Mouse (Mus musculus): Measurements from ENCODE around the gene 2210010C04Rik. TPM values are rescaled to one million over a fixed set of nuclear protein-coding genes. Genes with fewer than 3 reads are reported as not detected.

Gene 2210010C04Rik
- polyA plus RNA-seq (2012; rRNA removed): 0.06 and 0.08 TPM in 2 replicates

DNA sequence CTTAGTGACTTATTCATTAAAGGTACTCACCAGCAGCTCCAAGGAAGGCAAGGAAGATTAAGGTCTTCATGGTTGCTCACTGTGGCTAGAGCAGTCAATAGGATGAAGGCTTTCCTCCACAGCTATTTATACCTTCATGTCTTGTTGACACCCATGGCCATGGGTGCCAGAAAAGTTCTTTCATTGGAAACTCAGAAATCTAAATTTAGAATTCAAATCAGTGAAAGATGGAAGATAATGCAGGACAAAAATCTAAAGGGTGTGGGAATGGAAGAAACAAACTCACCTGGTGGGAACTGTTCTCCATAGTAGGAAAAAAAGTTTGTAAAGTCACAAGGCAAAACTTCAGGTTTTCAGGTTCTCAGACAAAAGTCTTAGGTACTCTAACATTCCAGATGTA lies at the start of gene 2210010C04Rik:
Gene 2210010C04Rik (minus strand): TSS at position 101 of the 400 bp plus-strand sequence.
- no peak for DNase-seq (ENCODE audit: extremely low spot score in 1 of 2, low spot score in 1 of 2)

DNA sequence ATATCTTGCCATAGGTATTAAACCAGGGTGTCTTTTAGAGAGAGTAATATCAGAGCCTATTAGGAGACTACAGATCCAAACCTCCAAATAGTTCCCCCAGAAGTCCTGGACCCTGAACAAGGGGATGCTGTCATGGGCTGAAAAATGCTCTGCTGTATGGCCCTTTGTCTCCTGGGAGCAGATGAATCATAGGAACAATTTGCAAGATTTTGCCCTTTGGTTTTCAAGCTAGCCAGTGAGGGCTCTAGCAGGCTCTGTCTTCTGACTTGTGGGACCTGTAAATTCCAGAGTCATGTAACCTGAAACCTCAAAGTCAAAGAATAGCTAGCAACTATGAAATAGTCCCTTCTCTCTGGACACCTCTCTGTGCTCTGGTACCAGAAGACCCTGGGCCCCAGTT lies 44.8 kb upstream of the 2210010C04Rik start:
- DNase-seq (ENCODE audit: extremely low spot score in 1 of 2, low spot score in 1 of 2): no peak

DNA sequence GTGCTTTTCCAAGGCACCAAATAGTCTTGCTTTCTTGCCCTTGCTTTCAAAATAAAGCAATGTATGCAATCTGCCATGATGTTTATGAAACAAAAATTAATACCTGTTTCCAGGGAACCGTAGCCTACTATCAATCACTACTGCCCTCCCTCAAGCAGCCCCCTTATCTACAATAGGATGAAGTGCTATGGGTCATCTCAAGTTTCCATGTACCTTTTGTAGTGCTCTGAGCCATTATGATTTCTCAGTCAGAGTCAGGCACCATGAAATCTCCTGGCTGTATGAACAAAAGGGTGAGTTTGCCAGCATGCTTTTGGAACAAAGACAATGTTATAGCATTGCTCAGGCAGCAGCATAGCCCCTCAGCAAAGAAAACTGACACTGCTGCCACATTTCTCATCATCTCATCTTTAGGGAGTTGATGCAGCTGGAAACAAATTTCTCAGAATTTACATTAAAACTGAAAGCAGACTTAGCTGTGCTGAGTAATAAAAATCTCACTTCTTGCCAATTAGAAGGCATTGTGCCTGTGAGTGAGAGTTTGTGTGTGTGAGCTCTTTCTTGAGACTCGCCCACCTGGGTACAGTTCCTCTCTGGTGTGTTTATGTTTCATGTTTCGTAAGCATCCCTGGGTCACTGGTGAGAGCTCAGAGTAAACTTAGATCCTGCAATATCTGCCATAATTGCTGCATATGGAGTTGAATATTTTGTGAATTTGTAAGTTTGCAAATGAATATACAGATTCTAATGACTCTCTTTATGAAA lies 43.4 kb upstream of the 2210010C04Rik start:
- peak in 1 of 2 experiments; percentile 42 for DNase-seq (ENCODE audit: extremely low spot score in 1 of 2, low spot score in 1 of 2)

DNA sequence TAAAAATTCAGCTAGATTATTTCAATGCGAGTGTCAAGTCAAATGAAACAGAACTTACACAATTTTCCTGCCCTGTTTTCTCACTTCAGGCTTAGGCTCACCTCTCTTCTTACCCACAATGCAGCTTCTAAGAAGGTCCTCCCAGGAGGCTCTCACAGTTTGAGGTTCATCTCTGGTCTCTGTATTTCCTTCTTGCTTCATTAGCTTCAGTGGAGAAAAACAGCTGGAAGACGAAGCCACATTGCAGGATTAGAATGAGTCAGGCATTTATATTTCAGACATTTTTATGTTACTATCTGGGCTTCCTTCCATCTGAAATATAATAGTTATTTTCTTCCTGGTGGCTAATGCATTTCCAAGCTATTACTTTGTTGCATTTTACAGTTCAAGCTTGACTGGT lies 40.4 kb upstream of the 2210010C04Rik start:
- no peak for DNase-seq (ENCODE audit: extremely low spot score in 1 of 2, low spot score in 1 of 2)

DNA sequence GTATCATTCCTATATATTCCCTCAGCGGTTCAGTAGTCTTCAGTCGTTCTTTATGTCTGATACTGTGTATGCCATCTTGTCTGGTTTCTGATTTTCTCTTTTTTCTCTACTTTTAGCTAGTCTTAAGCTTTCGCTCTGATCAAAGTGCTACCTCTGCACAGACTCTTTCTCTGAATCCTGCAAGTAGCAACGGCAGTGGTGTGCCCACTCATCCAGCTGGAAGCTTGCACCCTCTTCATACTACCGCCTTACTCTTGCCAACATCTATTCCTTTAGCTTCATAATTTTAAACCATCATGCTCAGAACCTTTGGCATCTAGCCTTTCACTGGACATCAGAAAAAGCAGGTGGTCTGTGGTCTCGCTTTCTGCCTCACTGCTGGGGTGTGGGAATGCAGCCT lies 28.0 kb upstream of the 2210010C04Rik start:
- DNase-seq (ENCODE audit: extremely low spot score in 1 of 2, low spot score in 1 of 2): peak in 1 of 2 experiments; percentile 45

DNA sequence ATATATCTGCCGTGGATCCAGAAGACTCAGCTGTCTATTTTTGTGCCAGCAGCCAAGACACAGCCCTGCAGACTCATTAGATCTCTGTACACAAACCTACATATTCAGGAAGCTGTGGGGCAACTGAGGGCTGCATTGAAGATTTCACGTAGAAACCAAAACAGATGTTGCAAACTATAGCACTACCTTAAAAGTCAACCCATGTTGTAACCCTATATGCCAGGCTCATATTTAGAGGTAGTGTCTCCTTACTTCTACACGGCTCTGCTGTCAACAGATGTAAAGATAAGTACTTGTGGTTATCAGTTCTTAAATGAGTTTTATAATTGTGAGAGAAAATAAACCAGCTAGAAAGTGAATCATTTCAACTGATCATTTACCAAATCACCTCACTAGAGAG lies 27.4 kb upstream of the 2210010C04Rik start:
- DNase-seq (ENCODE audit: extremely low spot score in 1 of 2, low spot score in 1 of 2): no peak

DNA sequence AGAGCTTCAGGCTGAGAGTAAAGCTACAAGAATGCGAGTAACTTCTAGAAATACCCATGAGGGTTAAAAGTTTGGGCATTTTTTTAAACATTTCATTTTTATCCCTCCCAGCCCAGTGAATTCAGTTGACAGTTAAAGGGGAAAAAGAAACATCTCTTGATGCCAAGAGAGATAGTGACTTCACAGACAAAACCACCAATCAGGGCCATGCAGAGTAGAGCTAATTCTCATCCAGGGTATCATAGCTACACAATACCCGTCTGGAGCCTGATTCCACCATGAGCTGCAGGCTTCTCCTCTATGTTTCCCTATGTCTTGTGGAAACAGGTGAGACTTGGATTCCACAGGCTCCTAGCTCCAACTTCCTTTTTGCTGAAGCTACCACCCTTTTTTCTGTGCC lies 26.8 kb upstream of the 2210010C04Rik start:
- DNase-seq (ENCODE audit: extremely low spot score in 1 of 2, low spot score in 1 of 2): no peak

DNA sequence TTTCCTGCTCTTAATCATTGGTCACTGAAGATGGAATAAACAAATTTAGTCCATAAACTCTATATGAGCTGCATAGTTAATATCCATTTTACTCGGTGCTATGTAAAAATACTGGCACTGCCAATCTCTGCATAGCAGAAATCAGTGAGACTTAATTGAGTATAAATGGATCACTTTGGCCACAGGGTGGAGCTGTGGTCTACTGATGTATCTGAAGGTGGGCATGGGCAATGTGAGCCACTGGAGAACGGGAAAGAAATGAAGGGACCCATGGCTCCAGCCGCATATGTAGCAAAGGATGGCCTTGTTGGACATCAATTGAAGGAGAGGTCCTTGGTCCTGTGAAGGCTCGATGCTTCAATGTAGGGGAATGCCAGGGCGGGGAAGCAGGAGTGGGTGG lies 25.8 kb upstream of the 2210010C04Rik start:
- peak in 1 of 2 experiments; percentile 21 for DNase-seq (ENCODE audit: extremely low spot score in 1 of 2, low spot score in 1 of 2)

DNA sequence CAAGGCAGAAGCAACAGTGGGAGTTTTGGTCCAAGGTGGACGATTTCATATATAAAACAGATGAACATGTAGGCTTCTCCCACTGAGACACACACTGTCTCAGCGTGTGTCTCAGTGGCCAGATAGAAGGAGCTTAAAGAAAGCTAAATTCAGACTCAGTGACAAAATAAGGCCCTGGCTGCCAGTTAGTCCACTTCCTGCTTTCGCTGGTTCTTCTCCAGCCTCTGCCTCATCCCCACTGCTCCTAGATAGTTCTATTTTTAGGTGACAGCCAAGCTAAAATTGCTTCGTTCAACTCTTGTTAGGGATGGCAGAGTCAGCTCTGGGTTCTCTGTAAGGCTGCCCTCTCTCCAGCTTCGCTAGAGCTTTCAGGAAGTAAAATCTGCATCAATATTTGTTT lies 22.3 kb upstream of the 2210010C04Rik start:
- DNase-seq (ENCODE audit: extremely low spot score in 1 of 2, low spot score in 1 of 2): peak; percentile 25 to 53

DNA sequence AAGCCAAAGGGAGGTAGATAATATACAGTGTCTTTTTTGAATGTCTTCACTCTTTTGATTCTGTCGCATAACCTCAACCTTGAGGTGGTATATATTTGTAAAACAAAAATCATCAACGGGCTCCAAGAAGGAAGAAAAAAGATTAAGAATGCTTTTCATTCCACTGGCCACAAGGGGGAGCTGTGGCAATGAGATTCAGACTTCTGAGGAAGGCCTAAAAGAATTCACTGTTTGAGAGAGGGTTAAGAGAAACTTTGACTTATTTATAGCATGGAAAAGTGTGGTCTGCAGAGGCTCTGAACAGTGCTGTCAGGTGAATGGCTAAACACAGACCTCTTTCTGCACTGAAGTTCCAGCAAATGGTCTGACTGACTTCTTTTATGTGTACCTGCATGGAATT lies 20.3 kb upstream of the 2210010C04Rik start:
- DNase-seq (ENCODE audit: extremely low spot score in 1 of 2, low spot score in 1 of 2): peak in 1 of 2 experiments; percentile 68

DNA sequence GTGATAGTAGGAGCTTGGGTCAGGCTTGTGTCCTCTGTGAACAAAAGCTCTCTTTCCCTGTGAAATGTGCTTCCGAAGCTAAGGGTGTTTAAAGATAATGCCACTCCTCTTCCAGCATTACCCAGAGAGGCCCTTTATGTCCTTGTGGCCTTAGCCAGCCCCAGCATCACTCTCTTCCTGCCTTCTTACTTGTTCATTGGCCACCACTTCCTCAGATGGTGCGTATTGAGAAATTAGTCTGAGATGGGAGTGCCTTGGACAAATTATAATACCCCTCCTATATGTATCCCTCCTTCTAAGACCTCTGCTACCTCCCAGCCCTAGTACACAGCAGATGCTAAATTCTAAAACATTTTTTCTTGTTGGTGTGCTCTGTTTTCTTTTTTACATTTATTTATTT lies 19.1 kb upstream of the 2210010C04Rik start:
- DNase-seq (ENCODE audit: extremely low spot score in 1 of 2, low spot score in 1 of 2): no peak

DNA sequence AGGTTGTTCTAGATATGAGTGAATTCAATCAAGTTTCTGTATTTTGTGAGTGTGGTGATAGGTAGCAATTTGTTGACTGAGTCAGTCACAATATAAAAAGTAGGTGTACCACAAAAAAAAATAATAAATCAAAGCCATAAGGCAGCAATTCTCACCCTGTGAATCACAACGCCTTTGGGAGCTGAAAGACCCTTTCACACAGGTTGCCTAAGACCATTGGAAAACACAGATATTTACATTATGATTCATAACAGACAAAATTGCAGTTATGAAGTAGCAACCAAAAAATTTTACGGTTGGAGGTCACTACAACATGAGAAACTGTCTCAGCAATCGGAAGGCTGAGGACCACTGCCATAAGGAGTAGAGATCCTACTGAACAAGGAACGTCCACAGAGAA lies 16.5 kb upstream of the 2210010C04Rik start:
- no peak for DNase-seq (ENCODE audit: extremely low spot score in 1 of 2, low spot score in 1 of 2)

DNA sequence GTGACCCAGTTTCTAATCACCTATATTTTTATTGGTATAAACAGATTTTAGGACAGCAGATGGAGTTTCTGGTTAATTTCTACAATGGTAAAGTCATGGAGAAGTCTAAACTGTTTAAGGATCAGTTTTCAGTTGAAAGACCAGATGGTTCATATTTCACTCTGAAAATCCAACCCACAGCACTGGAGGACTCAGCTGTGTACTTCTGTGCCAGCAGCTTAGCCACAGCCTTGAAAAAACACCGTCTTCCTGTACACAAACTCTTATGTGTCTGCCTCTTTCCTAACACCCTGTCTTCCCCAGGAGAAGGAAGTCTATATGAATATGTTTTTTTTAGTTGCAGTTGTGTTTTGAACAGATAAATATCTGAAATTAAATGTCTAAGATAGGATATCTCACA lies 13.3 kb upstream of the 2210010C04Rik start:
- peak in 1 of 2 experiments; percentile 54 for DNase-seq (ENCODE audit: extremely low spot score in 1 of 2, low spot score in 1 of 2)

DNA sequence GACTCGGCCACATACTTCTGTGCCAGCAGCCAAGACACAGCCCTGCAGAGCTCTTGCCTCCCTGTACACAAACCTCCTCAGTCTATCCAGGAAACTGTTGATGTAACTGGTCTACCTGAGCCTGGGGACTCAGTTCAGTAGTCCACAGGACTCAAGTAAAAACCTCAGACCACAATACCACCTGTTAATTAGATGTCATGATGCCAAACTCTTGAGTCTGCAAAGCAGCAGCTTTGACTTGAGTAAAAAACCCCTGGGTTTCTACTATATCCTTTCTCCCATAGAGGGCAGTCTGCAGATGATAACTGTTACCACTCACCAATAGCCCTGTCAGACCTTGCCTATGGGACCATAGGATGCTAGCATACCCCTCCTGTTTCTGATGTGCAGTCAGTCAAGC lies 12.7 kb upstream of the 2210010C04Rik start:
- no peak for DNase-seq (ENCODE audit: extremely low spot score in 1 of 2, low spot score in 1 of 2)

DNA sequence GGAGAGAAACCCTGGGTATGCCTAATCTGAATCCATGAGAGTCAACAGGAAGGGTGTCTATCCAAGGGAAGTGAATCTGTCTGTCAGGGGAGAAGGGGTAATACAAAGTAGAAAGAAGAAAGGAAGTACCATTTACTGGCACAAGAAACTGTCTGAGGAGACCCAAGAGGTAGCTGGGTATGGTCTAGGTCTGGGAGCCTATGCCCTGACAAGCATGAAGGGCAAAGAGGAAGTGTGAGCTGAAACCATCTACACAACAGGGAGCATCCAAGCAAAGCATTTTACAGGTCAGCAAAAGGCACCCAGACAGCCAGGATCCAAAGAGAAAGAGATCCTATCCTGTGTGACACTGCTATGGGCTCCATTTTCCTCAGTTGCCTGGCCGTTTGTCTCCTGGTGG lies 11.9 kb upstream of the 2210010C04Rik start:
- DNase-seq (ENCODE audit: extremely low spot score in 1 of 2, low spot score in 1 of 2): no peak

DNA sequence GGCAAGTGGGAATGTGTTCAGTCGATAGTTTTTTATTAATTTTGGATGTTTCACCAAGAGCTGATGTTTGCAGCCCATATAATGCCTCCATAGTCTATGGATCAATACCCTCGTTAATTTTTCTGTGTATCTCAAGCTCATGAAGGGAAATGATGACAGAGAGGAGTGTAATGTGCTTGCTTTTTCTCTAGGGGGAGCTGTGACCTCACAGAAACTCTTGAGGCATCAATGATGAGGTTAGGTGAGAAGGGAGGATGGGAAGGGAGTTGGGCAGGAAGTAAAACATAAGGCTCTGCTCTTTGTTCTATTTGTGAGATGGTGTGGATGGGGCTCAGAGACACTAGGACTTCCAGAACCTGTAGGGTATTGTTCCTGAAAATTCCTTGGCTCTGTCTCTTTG lies 11.2 kb upstream of the 2210010C04Rik start:
- DNase-seq (ENCODE audit: extremely low spot score in 1 of 2, low spot score in 1 of 2): no peak

DNA sequence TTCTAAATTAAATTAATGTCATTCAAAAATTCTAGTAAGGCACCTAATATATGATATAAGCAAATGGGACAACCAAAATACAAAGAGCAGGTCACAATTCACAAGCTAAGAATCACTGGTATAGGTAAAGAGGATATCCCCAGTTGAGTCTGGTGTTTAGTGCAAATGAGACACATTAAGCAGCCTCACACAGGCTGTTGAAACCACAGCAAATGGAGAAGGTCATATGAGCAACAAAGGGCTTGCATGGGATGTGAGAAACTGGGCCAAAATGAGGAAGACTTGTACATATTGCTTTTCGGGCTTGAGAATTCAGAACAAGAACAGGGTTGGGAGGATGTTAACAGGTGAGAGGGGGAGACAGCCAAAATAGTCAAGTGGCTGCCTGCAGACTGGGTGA lies 9.4 kb upstream of the 2210010C04Rik start:
- no peak for DNase-seq (ENCODE audit: extremely low spot score in 1 of 2, low spot score in 1 of 2)

DNA sequence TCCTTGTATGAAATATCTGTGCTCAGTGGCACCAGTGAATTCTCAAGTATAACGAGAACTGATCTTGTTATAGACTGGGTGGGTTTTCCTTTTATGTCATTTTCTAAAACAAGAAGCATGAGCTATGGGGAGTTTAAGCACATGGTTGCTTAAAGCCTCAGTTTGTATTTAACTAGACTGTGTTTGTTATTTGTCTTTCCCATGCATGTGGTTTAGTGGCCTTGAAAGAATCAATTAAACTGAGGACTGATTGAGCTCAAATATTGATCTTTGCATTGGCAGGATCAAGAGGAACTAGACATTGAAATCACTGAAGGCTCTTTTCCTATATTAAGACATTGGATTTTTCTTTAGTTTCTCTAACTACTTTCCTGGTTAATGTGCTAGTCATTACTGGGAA lies 9.0 kb upstream of the 2210010C04Rik start:
- no peak for DNase-seq (ENCODE audit: extremely low spot score in 1 of 2, low spot score in 1 of 2)

DNA sequence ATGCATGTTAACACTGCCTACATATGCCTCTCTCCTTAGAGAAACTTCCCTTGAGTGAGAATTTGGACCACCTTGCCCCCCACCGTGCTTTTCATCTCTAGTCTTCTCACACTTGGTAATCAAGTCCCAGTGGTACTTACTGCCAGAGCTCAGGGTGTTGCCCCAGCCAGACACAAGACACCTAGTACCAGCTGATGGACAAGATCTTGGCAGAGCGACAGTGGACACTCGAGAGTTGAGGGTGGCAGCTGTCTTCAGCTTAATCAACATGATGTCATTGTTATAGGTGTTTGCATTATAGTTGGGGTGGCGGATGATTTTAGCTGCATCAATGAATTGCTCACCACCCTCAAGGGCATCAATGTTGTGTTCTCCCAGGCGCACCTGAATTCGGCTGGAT lies 2.5 kb downstream of the 2210010C04Rik start:
- peak in 1 of 2 experiments; percentile 16 for DNase-seq (ENCODE audit: extremely low spot score in 1 of 2, low spot score in 1 of 2)

DNA sequence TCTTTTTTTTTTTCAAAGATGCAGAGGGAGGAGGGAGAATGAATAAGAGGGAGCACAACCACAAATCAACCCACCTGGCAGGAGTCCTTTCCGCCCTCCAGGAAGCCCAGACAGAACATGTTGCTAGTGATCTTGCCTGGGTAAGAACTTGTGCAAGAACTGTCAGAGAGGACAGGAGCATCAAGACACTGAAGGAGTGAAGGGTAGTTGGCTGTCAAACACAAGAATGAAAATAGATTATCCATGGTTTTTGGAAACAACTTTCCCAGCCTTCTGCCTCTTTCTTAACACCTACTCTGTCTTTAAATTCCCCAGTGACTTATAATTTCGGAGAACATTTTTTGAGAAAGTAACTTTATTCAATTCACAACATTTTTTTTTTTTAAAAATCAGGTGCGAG lies 3.1 kb downstream of the 2210010C04Rik start:
- peak; percentile 29 to 31 for DNase-seq (ENCODE audit: extremely low spot score in 1 of 2, low spot score in 1 of 2)

DNA sequence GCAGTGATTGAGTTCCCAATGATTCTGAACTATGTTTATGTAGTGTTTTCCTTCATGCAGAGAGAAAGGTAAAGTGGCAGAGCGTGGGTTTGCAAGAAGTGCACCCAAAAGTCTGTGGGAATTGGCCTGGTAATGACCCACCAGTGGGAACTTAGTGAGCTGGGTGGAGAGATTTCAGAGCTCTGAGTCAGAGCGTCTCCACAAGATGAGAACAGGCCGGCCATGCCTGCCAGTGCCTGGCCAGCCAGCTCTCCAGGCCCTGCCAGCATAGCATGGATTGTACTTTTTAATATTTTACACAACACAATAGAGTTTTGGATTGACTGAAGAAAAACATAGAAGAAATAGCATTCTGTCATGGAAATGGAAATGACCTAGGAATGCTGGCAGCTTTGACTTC lies 4.5 kb downstream of the 2210010C04Rik start:
- no peak for DNase-seq (ENCODE audit: extremely low spot score in 1 of 2, low spot score in 1 of 2)

DNA sequence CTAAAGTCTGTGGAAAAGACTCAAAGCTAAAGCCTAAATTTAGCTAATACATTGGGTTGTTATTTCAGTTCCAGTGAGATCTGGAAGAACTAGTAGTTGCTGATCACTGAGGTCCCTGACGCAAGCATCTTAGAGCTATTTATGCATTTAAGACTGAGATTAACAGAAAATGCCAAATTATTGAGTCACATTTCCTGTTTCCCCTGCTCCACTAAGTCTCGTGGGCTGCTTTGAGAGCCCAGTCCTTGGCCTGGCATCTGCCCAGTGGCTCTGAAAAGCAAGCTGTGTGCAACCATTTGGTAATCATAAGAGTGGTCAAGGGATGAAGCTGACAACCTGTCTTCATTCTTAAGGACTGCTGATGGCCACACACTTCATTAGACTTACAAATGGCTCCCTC lies 8.3 kb downstream of the 2210010C04Rik start:
- DNase-seq (ENCODE audit: extremely low spot score in 1 of 2, low spot score in 1 of 2): peak in 1 of 2 experiments; percentile 11
